In genomic region chr12:108208216-108208615, GRCm38 (mm10) we compare ENCODE assay signal across 18 mouse cellular contexts. TPM values are rescaled to one million over a fixed set of nuclear protein-coding genes. Genes with fewer than 3 reads are reported as not detected.
DNase-seq lines count a peak whose midpoint lies in the region; TF ChIP-seq lines count a peak whose summit lies in the region.
"Had no signal": no experiment of that assay in that cellular context is flagged by ENCODE, and none has a peak within 500 bp of the region (broad histone marks: within the 10 kb centered on the region; RNA-seq: fewer than 3 reads in every experiment).

No protein-coding gene starts in this region.

- no peak overlapping the region for H3K27ac ChIP-seq in gastrocnemius, adult 2 months
- H3K27ac ChIP-seq: embryonic facial prominence, embryonic 10.5 days; embryonic facial prominence, embryonic 15.5 days; hindbrain, embryonic 10.5 days; layer of hippocampus, adult 2 months; left cerebral cortex, adult 2 months; liver, embryonic 14.5 days; macrophage had no signal

- DNase-seq in cerebellum, adult 9-10 months, result peak; percentile 45
- DNase-seq in cerebellum, adult 8-10 months, result no peak
- DNase-seq in gastrocnemius, adult 2 months, result peak; percentile 27
- no peak for DNase-seq in gastrocnemius, adult 8-10 months (ENCODE audit: low spot score in 2 of 2)
- DNase-seq in 416B (ENCODE audit: low read depth), result peak; percentile 9
- peak; percentile 15 to 40 for DNase-seq in cerebellum, postnatal 25 days
- no peak for DNase-seq in left cerebral cortex, adult 9 months (ENCODE audit: low spot score in 2 of 2)
- DNase-seq: lung, adult 2 months; right cerebral cortex, postnatal 25 days; spleen, adult 18-20 months had no signal

- no peak overlapping the region for H3K4me3 ChIP-seq in gastrocnemius, adult 2 months
- H3K4me3 ChIP-seq: embryonic facial prominence, embryonic 10.5 days; embryonic facial prominence, embryonic 15.5 days; hindbrain, embryonic 10.5 days; layer of hippocampus, adult 2 months; left cerebral cortex, adult 2 months; midbrain, embryonic 13.5 days had no signal

- intact Hi-C loops in gastrocnemius, adult 2 months (cut with DNase I), result loop anchor here (5.0 kb wide), 1 partner anchor 284 kb away; no protein-coding TSS in a partner anchor

- no peak for TF ChIP-seq CTCF in gastrocnemius, adult 2 months (IDR thresholded peaks at IDR 0.05)

RNA-seq across cellular contexts. Expression of gene Ccnk, which starts 28.8 kb away (rescaled TPM):
- 100 to 1,000 TPM in 1 of 2 experiments, 10 to 100 TPM in 1; 92.4 to 148 TPM for total RNA-seq in gastrocnemius, adult 2 months (2021)
- total RNA-seq in gastrocnemius, adult 8-10 months (2022), result 100 to 1,000 TPM; 133 to 150 (median 139) TPM

RNA-seq across cellular contexts. Expression of gene Setd3, which starts 29.1 kb away (rescaled TPM):
- total RNA-seq in gastrocnemius, adult 2 months (2021), result 100 to 1,000 TPM; 100 to 106 TPM
- total RNA-seq in gastrocnemius, adult 8-10 months (2022), result 100 to 1,000 TPM; 111 to 120 (median 117) TPM

Comparison
In these comparisons a context has a peak if more than half of its experiments do, and no peak if none do; other contexts are left out.
1. DNase-seq: peak in cerebellum, adult 9-10 months (single experiment), gastrocnemius, adult 2 months (single experiment), 416B (single experiment) and cerebellum, postnatal 25 days (2 of 2); none in cerebellum, adult 8-10 months (single experiment), gastrocnemius, adult 8-10 months (0 of 2) and left cerebral cortex, adult 9 months (0 of 2).